Mouse (Mus musculus) heart, postnatal 0 days (tissue): ENCODE data around the gene Rab3c.

Experiments used
- CTCF ChIP-seq: IDR thresholded peaks from 2 replicates; pipeline ENCODE4 v1.5.1; 2016; ENCODE audit warnings: antibody characterized with exemption, control low read depth, low read depth
- EP300 ChIP-seq: IDR thresholded peaks from 2 replicates; pipeline ENCODE4 v1.6.1; 2016; ENCODE audit warnings: antibody characterized with exemption, low read depth

DNA sequence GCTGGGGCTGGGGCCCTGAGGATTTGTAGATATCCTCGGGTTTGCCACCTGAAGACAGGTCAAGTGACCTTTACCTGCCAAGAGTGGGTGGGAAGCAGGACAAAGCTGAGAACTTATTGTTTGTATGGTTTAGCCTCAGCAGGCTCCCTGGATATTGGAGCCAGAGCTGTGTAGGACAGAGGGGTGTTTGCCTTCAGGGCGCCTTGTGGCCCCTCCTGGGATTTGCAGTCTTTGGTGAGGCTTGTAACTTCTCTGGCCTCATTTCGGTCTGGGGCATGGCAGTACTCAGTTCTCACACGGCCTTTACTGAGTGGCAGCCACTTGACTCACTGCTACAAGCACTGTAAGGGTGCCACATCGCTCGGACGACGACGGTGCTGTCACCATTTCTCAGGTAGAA is 261.0 kb downstream of the Rab3c start:
- TF ChIP-seq EP300, result no peak
- no peak for TF ChIP-seq CTCF
